Mouse (Mus musculus) cerebellum, postnatal 25 days (tissue): ENCODE data around the gene Zeb2.

Experiments used
- DNase-seq, 2 experiments: peaks; one replicate each; pipeline ENCODE4 v3.0.0; 2021; ENCODE audit warnings: mixed read lengths in 2 of 2

Gene Zeb2

DNA sequence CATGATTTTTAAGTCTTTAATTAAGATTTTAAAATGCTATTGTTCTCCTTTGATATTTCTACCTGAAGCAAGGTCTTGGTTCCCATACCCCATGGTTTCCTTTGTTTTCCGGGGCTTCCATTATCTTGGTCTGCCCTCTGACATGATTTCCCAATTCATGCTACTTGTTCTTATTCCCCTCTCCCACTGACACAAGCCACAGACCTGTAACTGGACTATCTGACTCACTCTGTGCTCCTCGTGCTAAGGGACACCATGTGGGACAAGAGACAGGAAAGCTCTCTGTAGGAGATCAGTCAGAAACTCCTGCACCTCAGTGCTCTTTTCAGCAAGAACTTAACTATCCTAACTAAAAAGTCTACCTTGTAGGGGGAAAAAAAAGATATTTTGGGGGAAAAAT is 139.6 kb downstream of the Zeb2 start:
- no peak for DNase-seq

DNA sequence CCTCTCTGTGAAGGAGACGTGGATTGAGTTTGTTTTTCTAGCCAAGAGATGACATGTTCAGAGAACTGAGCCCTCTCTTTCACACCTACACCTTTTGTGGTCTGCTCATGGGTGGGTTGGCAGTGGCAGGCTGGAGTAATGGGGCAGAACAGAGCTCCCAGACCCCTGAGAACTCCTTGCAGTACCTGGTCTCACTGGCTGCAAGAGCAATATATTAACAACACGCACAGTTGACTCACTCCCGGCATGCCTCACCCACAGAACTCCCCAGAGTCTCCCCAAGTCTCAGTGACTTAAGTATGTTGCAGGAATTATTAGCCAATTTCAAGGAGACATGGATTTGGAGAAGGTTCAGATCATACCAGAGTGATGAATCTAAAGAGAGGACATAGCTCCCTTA is 140.1 kb downstream of the Zeb2 start:
- no peak for DNase-seq

GRCm38 (mm10) chr2:44976484-44976883 is 140.7 kb downstream of the Zeb2 start:
- DNase-seq = no peak

DNA sequence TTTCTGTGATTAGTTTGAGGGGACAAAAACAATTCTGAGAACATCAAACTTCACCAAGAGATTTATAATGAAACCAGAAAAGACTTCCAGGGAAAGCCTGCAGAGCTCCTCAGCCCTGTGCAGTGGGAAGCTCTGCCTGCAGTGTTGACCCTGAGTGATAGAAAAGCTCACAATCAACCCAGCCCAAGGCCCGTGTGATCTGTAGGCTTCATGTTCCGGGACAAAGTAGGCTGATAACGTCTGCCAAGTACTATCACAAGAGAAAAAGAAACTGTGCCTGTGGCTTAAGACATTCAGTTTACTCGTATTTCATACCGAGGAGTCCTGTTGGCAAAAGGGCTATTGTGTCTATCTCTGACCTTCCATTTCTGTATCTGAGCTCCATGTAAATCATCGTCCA is 143.4 kb downstream of the Zeb2 start:
- DNase-seq = no peak

- DNase-seq = no peak
Observed at GRCm38 (mm10) chr2:44970087-44970646, 147.0 kb downstream of the Zeb2 start.

DNA sequence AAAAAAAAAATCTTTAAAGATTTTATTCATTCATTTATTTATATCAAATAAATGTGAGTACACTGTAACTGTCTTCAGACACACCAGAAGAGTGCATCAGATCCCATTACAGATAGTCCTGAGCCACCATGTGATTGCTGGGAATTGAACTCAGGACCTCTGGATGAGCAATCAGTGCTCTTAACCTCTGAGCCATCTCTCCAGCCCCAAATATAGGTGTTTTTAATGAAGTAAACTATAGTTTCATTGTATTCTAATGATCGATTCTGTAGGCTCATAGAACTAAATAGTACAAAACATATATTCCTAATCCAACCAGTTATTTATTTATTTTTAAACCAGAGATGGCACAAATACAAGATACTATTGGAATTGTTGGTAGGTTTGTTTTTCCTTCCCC is 147.6 kb downstream of the Zeb2 start:
- DNase-seq = no peak

- DNase-seq = no peak
Observed at GRCm38 (mm10) chr2:44969226-44969625, 148.0 kb downstream of the Zeb2 start.

GRCm38 (mm10) chr2:44965834-44966555 is 151.2 kb downstream of the Zeb2 start:
- DNase-seq = no peak

GRCm38 (mm10) chr2:44962620-44963019 is 154.6 kb downstream of the Zeb2 start:
- no peak for DNase-seq

GRCm38 (mm10) chr2:44961192-44961591 is 156.0 kb downstream of the Zeb2 start:
- DNase-seq = no peak

DNA sequence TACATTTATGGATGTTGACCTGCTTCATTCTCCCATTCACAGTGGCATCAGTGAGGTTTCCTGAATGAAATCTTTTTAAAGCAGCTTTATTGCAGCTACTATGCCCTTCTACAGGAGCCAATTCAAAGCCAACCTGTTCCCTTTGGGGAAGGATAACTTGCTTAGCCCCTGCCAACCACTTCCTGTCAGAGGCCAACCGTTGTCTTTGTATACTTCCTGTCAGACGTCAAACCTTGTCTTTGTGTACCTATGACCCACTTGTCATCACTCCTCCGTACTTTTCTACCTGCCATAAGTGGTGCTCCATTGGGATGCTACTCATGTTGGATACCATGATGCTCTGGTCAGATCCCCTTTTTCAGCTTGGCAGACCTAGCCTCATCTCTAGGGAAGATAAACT is 156.6 kb downstream of the Zeb2 start:
- no peak for DNase-seq

DNA sequence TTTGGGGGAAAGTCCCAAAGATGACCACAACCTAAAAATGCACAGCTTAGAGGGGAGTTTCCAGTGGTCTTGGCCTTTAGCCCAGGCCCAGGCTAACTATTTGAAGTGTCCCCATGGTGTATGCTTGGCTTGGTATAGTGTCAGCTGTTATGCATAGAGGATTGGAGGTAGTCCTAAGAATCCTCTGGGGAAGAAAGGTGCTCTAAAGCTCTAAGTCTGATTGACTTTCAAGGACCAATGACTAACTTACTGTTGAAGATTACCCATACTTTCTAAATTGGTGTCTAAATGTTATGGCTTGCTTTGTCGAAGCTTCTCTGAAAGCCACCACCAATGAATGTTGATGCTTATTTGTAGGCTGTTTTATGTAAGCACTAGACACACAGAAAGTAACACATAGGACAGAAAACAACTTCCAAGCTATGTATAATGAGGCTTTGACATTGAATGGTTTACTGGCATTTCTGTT is 159.8 kb downstream of the Zeb2 start:
- DNase-seq = no peak

DNA sequence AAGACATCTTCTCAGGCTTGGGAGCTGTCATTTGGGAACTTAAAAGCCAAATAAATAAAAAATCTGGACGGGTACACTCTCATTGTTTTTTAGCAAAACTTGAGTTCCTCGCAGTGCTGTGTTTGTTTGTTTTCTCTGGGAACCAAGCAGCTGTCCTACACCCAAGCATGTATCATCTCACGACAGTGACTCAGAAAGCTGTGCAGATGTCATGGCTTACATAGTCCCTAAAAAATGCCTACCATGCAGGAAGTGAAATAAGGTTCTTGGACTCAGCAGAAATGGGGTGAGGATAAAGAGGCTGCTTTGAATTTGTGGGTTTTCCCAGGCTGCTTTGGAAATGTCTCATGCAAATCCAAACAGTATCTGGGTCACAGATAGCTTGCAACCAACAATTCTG is 161.0 kb downstream of the Zeb2 start:
- no peak for DNase-seq

DNA sequence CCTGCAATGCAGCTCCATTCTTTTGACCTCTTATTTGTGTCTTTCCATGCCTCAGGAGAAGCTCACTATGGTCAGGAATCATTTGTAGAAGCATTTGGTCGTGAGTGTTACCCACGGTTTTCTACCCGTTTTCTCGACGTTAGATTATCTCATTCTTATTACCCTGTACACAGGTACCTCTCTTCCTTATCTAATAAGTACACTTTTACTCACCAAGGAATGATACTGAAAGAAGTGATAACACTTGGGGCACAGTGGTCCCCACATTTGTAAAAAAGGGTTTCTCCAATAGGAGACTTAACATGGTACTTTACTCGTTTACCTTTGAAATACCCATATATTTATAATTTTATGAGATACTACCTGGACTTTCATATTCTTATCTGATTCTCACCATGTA is 161.7 kb downstream of the Zeb2 start:
- no peak for DNase-seq

DNA sequence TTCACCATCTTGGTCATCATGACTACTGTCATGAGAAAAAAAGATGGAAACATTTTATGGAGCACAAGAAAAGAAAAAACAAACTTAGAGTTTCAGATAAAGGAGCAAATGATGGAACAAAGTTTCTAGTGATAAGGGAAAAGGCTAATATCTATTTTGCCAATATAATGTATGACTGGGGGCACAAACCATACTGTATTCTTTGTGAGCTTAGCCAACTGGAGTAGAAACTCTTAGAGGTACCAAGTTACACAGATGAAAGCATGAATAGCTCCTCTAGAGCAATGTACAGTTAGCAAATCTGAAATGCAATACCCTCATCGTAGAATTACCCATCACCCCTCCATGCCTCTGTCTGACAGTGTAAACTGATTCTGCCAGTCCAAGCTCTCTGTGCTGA is 163.0 kb downstream of the Zeb2 start:
- no peak for DNase-seq

- no peak for DNase-seq
Observed at GRCm38 (mm10) chr2:44952830-44953422, 164.3 kb downstream of the Zeb2 start.

- DNase-seq = no peak
Observed at GRCm38 (mm10) chr2:44951651-44952213, 165.5 kb downstream of the Zeb2 start.

- no peak for DNase-seq
Observed at GRCm38 (mm10) chr2:44944689-44945088, 172.5 kb downstream of the Zeb2 start.
